Mouse (Mus musculus) lung, embryonic 14.5 days (tissue): ENCODE data around the gene Slc15a2. TPM values are rescaled to one million over a fixed set of nuclear protein-coding genes. Genes with fewer than 3 reads are reported as not detected.

Experiments used
- ATAC-seq: fragments of 200-750 bp; cut with Nextera tagmentation; 2 replicates; pipeline ENCODE4 v1.8.0; 2017; ENCODE audit warnings: mild to moderate bottlenecking, moderate TSS enrichment, moderate library complexity; ENCODE audit not compliant: insufficient read depth
- DNase-seq: peaks from one replicate; pipeline ENCODE4 v3.0.0-alpha.2; 2015
- H3K27ac ChIP-seq: fragments of 300-500 bp; sonication (generic); 2 replicates; pipeline ENCODE4 v1.5.1; 2014; ENCODE audit warnings: low read depth, mild to moderate bottlenecking, moderate library complexity
- H3K27me3 ChIP-seq: fragments of 300-500 bp; sonication (generic); 2 replicates; pipeline ENCODE4 v1.6.1; 2014; ENCODE audit warnings: low read length, control low read depth; ENCODE audit not compliant: insufficient read depth
- H3K36me3 ChIP-seq: fragments of 300-500 bp; sonication (generic); 2 replicates; pipeline ENCODE4 v1.6.1; 2014; ENCODE audit warnings: control low read depth; ENCODE audit not compliant: insufficient read depth
- H3K4me1 ChIP-seq: fragments of 300-500 bp; sonication (generic); 2 replicates; pipeline ENCODE4 v1.6.1; 2014; ENCODE audit warnings: antibody characterized with exemption, control low read depth; ENCODE audit not compliant: insufficient read depth
- H3K4me2 ChIP-seq: fragments of 300-500 bp; sonication (generic); 2 replicates; pipeline ENCODE4 v1.6.1; 2014; ENCODE audit warnings: mild to moderate bottlenecking
- H3K4me3 ChIP-seq: fragments of 300-500 bp; sonication (generic); 2 replicates; pipeline ENCODE4 v1.5.1; 2014; ENCODE audit warnings: low read depth, low read length
- H3K9ac ChIP-seq: fragments of 300-500 bp; sonication (generic); 2 replicates; pipeline ENCODE4 v1.6.1; 2014
- H3K9me3 ChIP-seq: fragments of 300-500 bp; sonication (generic); 2 replicates; pipeline ENCODE4 v1.6.1; 2016; ENCODE audit warnings: low read depth, low read length, control low read depth
- CTCF ChIP-seq: IDR thresholded peaks from 2 replicates; pipeline ENCODE4 v1.5.1; 2016; ENCODE audit warnings: antibody characterized with exemption, low read depth
- WGBS: fragments of 180-500 bp; shearing (Covaris S2); extraction: QIAGEN DNeasy Blood & Tissue Kit; methylation state at CpG from one replicate; pipeline ENCODE4 v1.1.7; 2014; 5-methylcytosine and 5-hydroxymethylcytosine counted together
- microRNA-seq: library from miRNA; unstranded; fragments of <30 nt; microRNA quantifications from one replicate; pipeline ENCODE4, GENCODE M21; 2016; ENCODE audit warnings: borderline number of aligned reads
- polyA plus RNA-seq: library from polyadenylated mRNA; unstranded; fragments of >200 nt; fragmentation: Nextera tagmentation; extraction: Ambion mirVana; gene quantifications from 2 replicates; pipeline ENCODE4 v1.2.1, GENCODE M21; 2014

The Slc15a2 gene
- polyA plus RNA-seq, 1 experiment from 2014 or later, result 28.1 TPM

DNA sequence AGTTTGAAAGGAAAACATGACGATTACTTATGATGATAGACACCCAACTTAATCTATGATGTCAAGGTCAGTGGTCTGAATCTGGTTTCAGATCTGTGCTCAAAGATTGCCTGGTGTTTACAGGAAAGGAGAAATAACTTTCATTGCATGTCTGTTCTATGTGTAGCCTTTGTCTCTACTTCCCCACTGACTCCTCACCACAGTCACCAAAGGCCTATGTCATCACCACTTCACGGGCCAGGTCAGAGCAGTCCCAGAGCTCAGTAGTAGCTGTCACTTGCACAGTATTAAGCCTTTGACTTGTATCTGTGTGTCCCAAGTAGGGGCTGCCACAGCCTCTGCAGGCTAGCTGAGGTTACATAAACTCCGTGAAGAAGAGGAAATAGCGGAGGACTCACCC lies 67.3 kb downstream of the Slc15a2 start:
- DNase-seq, result no peak
- Histone ChIP-seq H3K9ac (no peak overlapping the region), H3K36me3 (no peaks in the 10 kb centered on the region), H3K4me3 (no peak overlapping the region), H3K9me3 (no peaks in the 10 kb centered on the region), H3K4me2 (no peak overlapping the region), H3K27ac (no peak overlapping the region), H3K27me3 (no peaks in the 10 kb centered on the region), H3K4me1 (no peaks in the 10 kb centered on the region)
- TF ChIP-seq CTCF, result no peak
- ATAC-seq, result no peak
- 84% methylated on average over 4 of the region's 4 CpGs for WGBS

DNA sequence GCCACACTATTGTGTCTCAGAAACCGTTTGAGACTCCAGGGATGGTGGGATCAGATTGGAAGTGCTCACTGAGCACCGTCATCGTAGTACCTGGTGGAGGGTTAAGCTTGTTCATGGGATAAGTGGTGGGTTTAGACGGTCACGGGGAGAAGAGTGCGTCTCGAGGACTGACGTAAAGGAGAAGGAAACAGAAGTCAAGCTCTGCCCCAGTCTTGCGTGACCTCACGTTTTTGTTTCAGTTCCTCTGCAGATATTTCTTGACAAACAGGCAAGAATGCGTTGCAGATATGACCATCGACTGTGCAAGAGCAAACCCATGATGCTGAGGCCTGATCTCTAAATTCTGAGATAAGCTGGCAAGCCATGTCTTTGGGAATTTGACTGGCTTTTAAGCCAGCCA lies 73.0 kb downstream of the Slc15a2 start:
- Histone ChIP-seq H3K36me3 (no peaks in the 10 kb centered on the region), H3K27me3 (no peaks in the 10 kb centered on the region), H3K4me1 (no peaks in the 10 kb centered on the region), H3K9ac (no peak overlapping the region), H3K4me3 (no peak overlapping the region), H3K27ac (no peak overlapping the region), H3K4me2 (no peak overlapping the region), H3K9me3 (no peaks in the 10 kb centered on the region)
- WGBS, result 80% methylated on average over 12 of the region's 12 CpGs
- no peak for DNase-seq
- no peak for ATAC-seq
- no peak for TF ChIP-seq CTCF

DNA sequence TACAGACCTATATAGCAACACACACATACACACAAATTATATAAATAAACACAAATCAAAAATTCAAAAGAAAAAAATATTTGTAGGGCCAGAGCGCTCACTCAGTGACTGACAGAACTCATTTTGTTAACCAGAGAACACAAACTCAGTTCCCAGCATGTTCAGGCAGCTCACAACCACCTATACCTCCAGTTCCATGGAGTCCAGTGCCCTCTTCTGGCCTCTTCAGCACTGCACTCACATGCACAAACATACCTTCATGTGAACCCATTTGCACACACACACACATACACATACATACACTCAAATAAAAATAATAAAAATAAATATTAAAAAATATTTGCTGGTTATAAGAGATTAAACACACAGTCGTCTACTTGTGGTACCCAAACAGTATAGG lies 74.0 kb downstream of the Slc15a2 start:
- Histone ChIP-seq H3K27ac (no peak overlapping the region), H3K27me3 (no peaks in the 10 kb centered on the region), H3K4me1 (no peaks in the 10 kb centered on the region), H3K9ac (no peak overlapping the region), H3K4me3 (no peak overlapping the region), H3K4me2 (no peak overlapping the region), H3K36me3 (no peaks in the 10 kb centered on the region), H3K9me3 (no peaks in the 10 kb centered on the region)
- TF ChIP-seq CTCF, result peak; percentile 22; the same call in 1 of the 2 replicates
- WGBS, result 90% methylated on average over 2 of the region's 2 CpGs
- no peak for ATAC-seq
- no peak for DNase-seq

DNA sequence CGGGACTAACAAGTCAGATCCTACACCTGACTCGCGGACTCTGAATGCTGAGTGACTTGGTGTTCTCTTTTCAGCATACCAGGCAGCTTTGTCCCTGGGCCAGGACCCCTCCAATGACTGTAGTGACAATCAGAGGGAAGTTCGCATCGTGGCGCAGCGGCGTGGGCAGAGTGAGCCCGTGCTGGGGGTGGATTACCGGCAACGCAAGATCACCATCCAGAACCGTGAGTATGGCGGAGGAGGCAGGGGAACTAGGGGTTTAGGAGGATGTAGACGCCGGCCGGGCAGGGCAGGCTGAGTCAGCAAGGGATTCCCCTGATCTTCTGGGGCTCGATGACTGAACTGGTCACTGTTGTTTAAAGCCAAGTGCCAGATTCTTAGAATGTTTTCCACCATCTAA lies 75.4 kb downstream of the Slc15a2 start:
- no peak for TF ChIP-seq CTCF
- Histone ChIP-seq H3K4me2 (no peak overlapping the region), H3K9me3 (no peaks in the 10 kb centered on the region), H3K27ac (no peak overlapping the region), H3K27me3 (no peaks in the 10 kb centered on the region), H3K4me1 (no peaks in the 10 kb centered on the region), H3K36me3 (no peaks in the 10 kb centered on the region), H3K9ac (no peak overlapping the region), H3K4me3 (no peak overlapping the region)
- no peak for ATAC-seq
- 91% methylated on average over 17 of the region's 17 CpGs for WGBS
- no peak for DNase-seq

DNA sequence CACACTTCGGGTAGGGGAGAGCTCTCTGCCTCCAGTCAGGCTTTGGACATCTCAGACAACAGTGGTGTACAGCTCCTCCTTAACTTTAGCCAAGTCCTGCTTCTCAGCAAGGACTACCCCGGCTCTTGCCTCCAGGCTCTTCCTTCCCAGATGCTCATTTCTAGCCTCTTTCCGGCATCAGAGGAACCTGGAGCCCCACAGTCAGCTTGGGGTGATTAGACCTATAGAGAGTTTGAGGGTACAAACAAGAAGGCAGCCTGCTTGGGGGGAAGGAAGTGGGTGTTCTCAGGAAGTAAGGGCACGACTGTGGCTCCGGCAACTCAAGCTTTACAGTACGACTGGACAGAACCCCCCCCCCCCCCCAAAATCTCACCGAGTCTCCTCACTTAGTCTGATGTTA lies 76.0 kb downstream of the Slc15a2 start:
- TF ChIP-seq CTCF, result no peak
- Histone ChIP-seq H3K27me3 (no peaks in the 10 kb centered on the region), H3K4me1 (no peaks in the 10 kb centered on the region), H3K36me3 (no peaks in the 10 kb centered on the region), H3K9me3 (no peaks in the 10 kb centered on the region), H3K4me2 (no peak overlapping the region), H3K27ac (no peak overlapping the region), H3K4me3 (no peak overlapping the region), H3K9ac (no peak overlapping the region)
- no peak for ATAC-seq
- DNase-seq, result no peak
- 82% methylated on average over 7 of the region's 7 CpGs for WGBS

DNA sequence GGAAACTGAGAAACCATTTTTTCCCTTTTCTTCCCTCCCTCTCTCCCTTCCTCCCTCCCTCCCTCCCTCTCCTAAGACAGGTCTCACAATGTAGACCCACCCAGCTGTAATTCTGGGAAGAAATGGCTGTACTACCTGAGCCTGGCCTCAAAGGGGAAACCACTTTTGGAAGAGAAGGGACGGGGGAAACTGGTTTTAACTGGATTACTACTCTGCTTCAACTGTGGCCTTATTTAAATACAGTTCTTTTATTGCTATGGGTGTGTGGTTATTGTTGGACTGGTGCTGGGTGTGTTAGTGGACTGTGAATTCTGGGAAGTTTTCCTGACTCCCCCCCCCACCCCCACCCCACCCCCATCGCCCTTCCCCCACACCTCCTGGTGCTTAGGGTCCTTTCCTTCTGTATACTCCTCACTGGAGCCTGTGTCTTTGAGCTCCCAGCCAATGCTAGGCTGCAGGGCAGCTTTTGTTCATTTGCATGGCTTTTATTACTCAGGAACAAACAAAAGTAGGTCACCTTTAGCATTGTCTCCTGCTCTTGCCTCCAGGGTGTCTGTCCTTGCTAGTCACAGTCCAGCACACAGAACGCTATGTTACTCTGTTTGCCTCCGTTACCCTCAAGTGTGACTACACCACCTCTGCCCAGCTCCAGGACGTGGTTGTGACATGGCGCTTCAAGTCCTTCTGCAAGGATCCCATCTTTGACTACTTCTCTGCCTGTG lies 76.9 kb downstream of the Slc15a2 start:
- 54% methylated on average over 6 of the region's 6 CpGs for WGBS
- H3K27ac ChIP-seq, result no peak overlapping the region

DNA sequence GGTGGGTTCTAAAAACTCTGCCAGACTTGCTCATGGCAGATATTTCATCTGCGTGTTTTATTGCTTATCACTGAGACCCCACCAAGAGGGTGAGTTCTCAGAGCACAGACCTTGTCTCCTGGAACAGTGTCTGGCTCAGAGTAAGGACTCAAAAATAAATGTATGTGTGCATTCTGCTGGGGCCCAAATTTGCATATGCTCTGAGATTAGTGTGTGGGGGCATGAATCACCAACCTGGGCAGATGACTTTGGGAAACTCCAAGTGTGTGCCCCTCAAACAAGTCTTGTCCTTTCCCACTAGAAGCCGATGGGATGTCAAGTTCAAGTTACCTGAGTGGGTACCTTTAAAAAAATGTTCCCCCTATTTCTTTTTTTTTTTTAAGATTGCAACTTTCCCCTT lies 84.3 kb downstream of the Slc15a2 start:
- WGBS, result 77% methylated on average over 2 of the region's 2 CpGs
- no peak overlapping the region for H3K4me3 ChIP-seq
- TF ChIP-seq CTCF, result no peak
- H3K27ac ChIP-seq, result no peak overlapping the region
- DNase-seq, result no peak
- no peak for ATAC-seq
- no peak overlapping the region for H3K9ac ChIP-seq
- no peaks in the 10 kb centered on the region for H3K4me1 ChIP-seq
- H3K9me3 ChIP-seq, result no peaks in the 10 kb centered on the region
- no peaks in the 10 kb centered on the region for H3K36me3 ChIP-seq
- no peak overlapping the region for H3K4me2 ChIP-seq
- no peaks in the 10 kb centered on the region for H3K27me3 ChIP-seq

More for the DNA sequence above, 76.9 kb downstream of the Slc15a2 start:
- Histone ChIP-seq H3K27me3 (no peaks in the 10 kb centered on the region), H3K4me3 (no peak overlapping the region), H3K9ac (no peak overlapping the region), H3K4me1 (no peaks in the 10 kb centered on the region), H3K4me2 (no peak overlapping the region), H3K36me3 (no peaks in the 10 kb centered on the region), H3K9me3 (no peaks in the 10 kb centered on the region)
- no peak for TF ChIP-seq CTCF
- DNase-seq (no peak), ATAC-seq (no peak)

Small RNA genes lying within 50 kb of the gene (microRNA-seq; reads per million reads assigned to microRNA genes)
- gene Gm22617, result not detected

Other genes starting within 250 kb of the Slc15a2 start
- 0.08 TPM in 1 of 2 replicates, not detected in the other for gene Casr, start 222.8 kb downstream of the Slc15a2 start, polyA plus RNA-seq
- gene Cd86, start 118.9 kb downstream of the Slc15a2 start, polyA plus RNA-seq, result 2.1 and 2.2 TPM in 2 replicates
- 4.3 and 4.6 TPM in 2 replicates for gene Ildr1, start 91.0 kb downstream of the Slc15a2 start, polyA plus RNA-seq
- 34.4 and 38.9 TPM in 2 replicates for gene Iqcb1, start 43.4 kb upstream of the Slc15a2 start, polyA plus RNA-seq
- 0.99 and 1.0 TPM in 2 replicates for gene Eaf2, start 90.0 kb upstream of the Slc15a2 start, polyA plus RNA-seq
- gene Golgb1, start 90.2 kb upstream of the Slc15a2 start, polyA plus RNA-seq, result 89.9 and 96.8 TPM in 2 replicates
- 2.1 and 2.2 TPM in 2 replicates for gene Hcls1, start 150.0 kb upstream of the Slc15a2 start, polyA plus RNA-seq
- gene Fbxo40, start 205.5 kb upstream of the Slc15a2 start, polyA plus RNA-seq, result 0.20 TPM in 1 of 2 replicates, not detected in the other
- gene Polq, start 226.8 kb upstream of the Slc15a2 start, polyA plus RNA-seq, result 12.3 and 13.1 TPM in 2 replicates